Mouse (Mus musculus) liver, embryonic 13.5 days (tissue): ENCODE measurements around the gene Pxmp4. TPM values are rescaled to one million over a fixed set of nuclear protein-coding genes. Genes with fewer than 3 reads are reported as not detected.
A peak's percentile ranks its signal among the peaks of the same experiment; 100 is the strongest.

Experiments used
- ATAC-seq: fragments of 200-750 bp; cut with Nextera tagmentation; 2 replicates; pipeline ENCODE4 v1.8.0; 2017; ENCODE audit warnings: low read depth, mild to moderate bottlenecking, moderate number of reproducible peaks, moderate library complexity
- DNase-seq: peaks from one replicate; pipeline ENCODE4 v3.0.0; 2022
- H3K27ac ChIP-seq: fragments of 300-500 bp; sonication (generic); 2 replicates; pipeline ENCODE4 v1.5.1; 2015; ENCODE audit warnings: moderate library complexity, mild to moderate bottlenecking, inconsistent platforms
- H3K27me3 ChIP-seq: fragments of 300-500 bp; sonication (generic); 2 replicates; pipeline ENCODE4 v1.6.1; 2015; ENCODE audit warnings: mild to moderate bottlenecking, inconsistent platforms
- H3K36me3 ChIP-seq: fragments of 300-500 bp; sonication (generic); 2 replicates; pipeline ENCODE4 v1.6.1; 2015; ENCODE audit warnings: mild to moderate bottlenecking, inconsistent platforms
- H3K4me1 ChIP-seq: fragments of 300-500 bp; sonication (generic); replicated peaks from 2 replicates; pipeline ENCODE4 v1.6.1; 2015; ENCODE audit warnings: inconsistent platforms
- H3K4me2 ChIP-seq: fragments of 300-500 bp; sonication (generic); 2 replicates; pipeline ENCODE4 v1.6.1; 2015; ENCODE audit warnings: inconsistent platforms, mild to moderate bottlenecking, moderate library complexity
- H3K4me3 ChIP-seq: fragments of 300-500 bp; sonication (generic); replicated peaks from 2 replicates; pipeline ENCODE4 v1.5.1; 2015; ENCODE audit warnings: mild to moderate bottlenecking, inconsistent platforms
- H3K9ac ChIP-seq: fragments of 300-500 bp; sonication (generic); 2 replicates; pipeline ENCODE4 v1.6.1; 2015; ENCODE audit warnings: mild to moderate bottlenecking, inconsistent platforms
- H3K9me3 ChIP-seq: fragments of 300-500 bp; sonication (generic); replicated peaks from 2 replicates; pipeline ENCODE4 v1.6.1; 2016; ENCODE audit warnings: inconsistent platforms
- WGBS: fragments of 180-500 bp; shearing (Covaris S2); methylation state at CpG from one replicate; pipeline ENCODE4 v1.1.7; 2015; ENCODE audit not compliant: insufficient replicate concordance; 5-methylcytosine and 5-hydroxymethylcytosine counted together
- polyA plus RNA-seq: library from polyadenylated mRNA; unstranded; fragments of >200 nt; fragmentation: Nextera tagmentation; extraction: Ambion mirVana; gene quantifications from 2 replicates; pipeline ENCODE4 v1.2.1, GENCODE M21; 2015

The Pxmp4 gene
- polyA plus RNA-seq, 1 experiment from 2014 or later = 28.9 TPM

DNA sequence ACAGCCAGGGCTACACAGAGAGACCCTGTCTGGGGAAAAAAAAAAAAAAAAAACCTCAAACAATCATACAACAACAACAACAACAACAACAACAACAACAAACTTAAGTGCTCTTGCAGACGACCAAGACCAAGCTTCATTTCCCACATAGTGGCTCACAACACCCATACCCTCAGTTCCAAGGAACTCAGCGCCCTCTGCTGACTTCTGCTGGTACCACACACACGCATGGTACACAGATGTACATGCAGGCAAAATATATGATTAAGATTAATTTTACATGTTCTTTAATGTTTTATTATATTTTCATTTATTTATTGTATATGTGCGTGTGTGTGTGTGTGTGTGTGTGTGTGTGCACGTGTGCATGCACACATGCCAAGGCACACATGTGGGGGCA, 17.1 kb downstream of the Pxmp4 start:
- Histone ChIP-seq H3K27me3 (no peaks in the 10 kb centered on the region), H3K9ac (no peak overlapping the region), H3K4me3 (no peak overlapping the region), H3K4me2 (no peak overlapping the region), H3K27ac (no peak overlapping the region), H3K36me3 (peaks cover 17% of the 10 kb centered on the region), H3K9me3 (no peaks in the 10 kb centered on the region), H3K4me1 (peaks cover 27% of the 10 kb centered on the region)
- ATAC-seq = no peak
- DNase-seq = peak; percentile 45
- whole genome bisulfite sequencing = 60% methylated on average over 5 of the region's 5 CpGs

DNA sequence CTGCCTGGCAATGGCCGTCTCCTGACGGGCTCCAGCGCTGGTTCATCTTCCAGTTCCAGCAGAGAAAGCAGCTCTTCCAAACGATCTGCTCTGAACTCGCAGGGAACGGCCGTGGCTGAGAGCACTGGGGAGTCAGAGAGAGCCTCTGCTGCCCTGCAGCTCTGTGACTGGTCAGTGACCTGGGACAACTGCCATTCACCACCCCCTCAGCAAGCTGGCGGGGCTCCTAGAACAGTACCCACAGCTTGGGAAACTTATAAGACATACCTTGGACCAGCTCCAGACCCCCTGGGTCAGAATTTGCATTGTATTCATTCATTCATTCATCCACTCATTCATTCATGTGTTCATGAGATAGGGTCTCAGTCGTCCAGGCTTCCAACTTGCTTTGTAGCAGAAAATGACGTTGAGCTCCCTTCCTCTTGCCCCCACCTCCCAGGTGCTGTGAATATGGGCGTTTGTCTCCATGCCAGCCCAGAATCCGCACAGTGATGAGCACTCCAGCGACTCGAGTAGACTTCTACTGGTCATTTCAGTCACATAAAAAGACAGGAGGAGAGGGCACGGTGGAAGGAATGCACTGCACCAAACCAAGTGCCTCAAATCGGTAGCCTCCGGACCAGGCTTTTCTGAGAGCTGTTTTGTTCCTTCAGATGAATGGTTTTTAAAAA, 18.4 kb downstream of the Pxmp4 start:
- peaks cover 27% of the 10 kb centered on the region for H3K4me1 ChIP-seq
- H3K9me3 ChIP-seq = no peaks in the 10 kb centered on the region
- H3K36me3 ChIP-seq = peaks cover 17% of the 10 kb centered on the region
- WGBS = 70% methylated on average over 17 of the region's 17 CpGs
- no peak overlapping the region for H3K27ac ChIP-seq
- H3K4me3 ChIP-seq = no peak overlapping the region
- no peak overlapping the region for H3K4me2 ChIP-seq
- DNase-seq (no peak), ATAC-seq (no peak)
- H3K9ac ChIP-seq = no peak overlapping the region
- no peaks in the 10 kb centered on the region for H3K27me3 ChIP-seq

DNA sequence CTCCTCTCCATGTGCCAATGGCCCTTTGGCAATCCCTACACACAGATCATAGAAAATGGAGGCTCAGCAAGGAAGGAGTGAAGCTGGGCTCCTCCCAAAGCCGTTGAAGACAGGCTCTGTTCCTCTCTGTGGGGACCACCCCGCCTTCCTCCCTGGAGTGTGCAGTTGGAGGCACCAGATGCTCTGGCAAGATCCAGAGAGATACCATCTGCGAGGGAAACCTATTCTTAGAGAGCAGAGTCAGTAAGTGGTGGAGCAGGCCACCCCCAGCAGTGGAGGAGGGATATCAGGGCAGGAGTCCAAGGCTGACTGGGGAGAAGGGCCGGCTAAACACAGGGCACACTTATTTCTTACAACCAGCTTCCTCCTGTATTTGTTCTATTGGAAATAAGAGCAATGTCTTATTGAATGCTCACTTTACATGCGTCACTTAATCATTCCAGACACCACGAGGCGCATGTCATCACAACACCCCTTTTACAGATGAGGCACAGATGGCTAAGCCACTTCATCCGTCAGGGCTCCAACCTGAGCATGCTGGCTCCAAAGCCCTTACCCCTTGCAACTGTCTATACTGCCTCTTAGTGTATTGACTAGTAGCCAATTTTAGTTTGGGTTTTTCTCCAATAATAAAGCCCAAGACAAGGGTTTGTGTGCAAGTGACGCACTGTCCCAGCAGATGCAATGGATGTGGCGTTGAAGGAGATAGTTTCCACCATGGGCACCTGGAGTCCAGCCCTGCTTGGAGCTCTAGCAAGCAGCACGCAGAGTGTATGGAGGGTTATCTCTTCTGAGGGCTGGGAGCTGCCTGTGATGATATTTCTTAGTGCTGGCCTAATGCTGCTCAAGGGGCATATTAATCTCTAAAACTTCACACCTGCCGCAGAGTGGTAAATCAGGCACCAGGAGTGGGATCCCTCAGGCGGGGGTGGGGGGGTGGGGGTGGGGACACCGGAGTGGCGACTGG, 19.3 kb downstream of the Pxmp4 start:
- no peak overlapping the region for H3K9ac ChIP-seq
- H3K9me3 ChIP-seq = no peaks in the 10 kb centered on the region
- no peak overlapping the region for H3K4me3 ChIP-seq
- H3K4me2 ChIP-seq = no peak overlapping the region
- ATAC-seq (peak; percentile 65), DNase-seq (no peak)
- WGBS = 44% methylated on average over 15 of the region's 15 CpGs
- H3K4me1 ChIP-seq = peaks cover 27% of the 10 kb centered on the region
- no peaks in the 10 kb centered on the region for H3K27me3 ChIP-seq
- peaks cover 17% of the 10 kb centered on the region for H3K36me3 ChIP-seq
- 0 out of 2 replicates have a peak overlapping the region, but pooled peaks have one; percentile 10 for H3K27ac ChIP-seq

DNA sequence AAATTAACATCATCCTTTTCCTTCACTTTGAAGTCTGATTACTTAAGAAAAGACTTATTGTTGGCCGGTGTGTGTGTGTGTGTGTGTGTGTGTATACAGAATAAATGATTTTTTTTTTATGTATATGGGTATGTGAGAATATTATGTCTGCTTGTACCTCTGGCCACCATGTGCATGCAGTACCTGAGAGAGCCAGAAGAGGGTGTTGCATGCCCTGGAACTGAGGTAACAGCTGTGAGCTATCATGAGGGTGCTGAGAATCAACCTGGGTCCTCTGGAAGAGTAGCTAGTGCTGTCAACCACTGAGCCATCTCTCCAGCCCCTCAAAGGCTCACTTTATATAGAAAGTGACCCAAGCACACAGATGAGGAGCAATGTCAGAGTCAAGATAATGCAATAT, 22.1 kb downstream of the Pxmp4 start:
- H3K4me2 ChIP-seq = no peak overlapping the region
- DNase-seq (no peak), ATAC-seq (no peak)
- H3K27ac ChIP-seq = no peak overlapping the region
- H3K9me3 ChIP-seq = no peaks in the 10 kb centered on the region
- peaks cover 2% of the 10 kb centered on the region for H3K36me3 ChIP-seq
- no peak overlapping the region for H3K4me3 ChIP-seq
- WGBS = 66% methylated on average over 1 of the region's 1 CpGs
- H3K27me3 ChIP-seq = no peaks in the 10 kb centered on the region
- H3K4me1 ChIP-seq = peaks cover 27% of the 10 kb centered on the region
- H3K9ac ChIP-seq = no peak overlapping the region

DNA sequence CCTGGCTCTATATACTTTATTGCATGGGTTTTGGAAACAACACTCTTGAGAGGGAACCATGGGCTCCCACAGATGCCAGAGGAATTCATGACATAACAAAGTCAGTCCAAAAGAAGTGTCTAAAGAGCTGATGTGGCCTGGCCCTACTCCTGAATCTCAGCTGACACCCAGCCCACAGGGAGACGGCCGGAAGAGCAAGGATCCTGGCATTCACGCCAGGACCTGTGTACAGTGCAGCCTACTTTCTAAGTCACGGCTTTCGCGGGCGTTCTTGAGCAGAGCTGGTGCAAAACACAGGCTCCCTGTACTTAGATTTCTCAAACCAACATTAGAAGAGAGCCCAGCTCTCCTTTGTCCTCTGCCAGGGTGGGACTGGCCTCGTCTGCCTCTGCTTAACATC, 22.9 kb downstream of the Pxmp4 start:
- no peak for DNase-seq
- Histone ChIP-seq H3K27me3 (no peaks in the 10 kb centered on the region), H3K4me2 (no peak overlapping the region), H3K36me3 (no peaks in the 10 kb centered on the region), H3K4me1 (peaks cover 27% of the 10 kb centered on the region), H3K9me3 (no peaks in the 10 kb centered on the region), H3K9ac (no peak overlapping the region), H3K27ac (no peak overlapping the region), H3K4me3 (no peak overlapping the region)
- ATAC-seq = no peak
- WGBS = 81% methylated on average over 8 of the region's 8 CpGs

DNA sequence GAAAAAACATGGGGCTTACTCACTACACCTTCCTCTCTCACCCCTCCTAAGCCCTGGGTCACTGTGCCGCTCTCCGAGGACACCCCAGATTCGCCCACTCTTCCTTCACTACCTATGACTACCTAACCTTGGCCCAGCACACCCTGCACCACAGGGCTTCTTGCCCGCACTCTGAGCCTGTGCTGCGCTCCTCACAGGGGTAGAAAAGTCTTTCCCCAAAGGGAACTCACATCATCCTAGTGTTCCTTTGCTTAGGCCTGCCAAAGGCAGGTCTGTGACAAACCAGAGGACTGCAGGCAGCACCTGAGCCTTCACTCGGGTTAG, 25.8 kb downstream of the Pxmp4 start:
- Histone ChIP-seq H3K4me3 (no peak overlapping the region), H3K27ac (no peak overlapping the region), H3K9ac (no peak overlapping the region), H3K4me2 (no peak overlapping the region), H3K4me1 (peaks cover 3% of the 10 kb centered on the region), H3K9me3 (no peaks in the 10 kb centered on the region), H3K36me3 (no peaks in the 10 kb centered on the region), H3K27me3 (no peaks in the 10 kb centered on the region)
- ATAC-seq (no peak), DNase-seq (no peak)
- WGBS = 79% methylated on average over 6 of the region's 6 CpGs

DNA sequence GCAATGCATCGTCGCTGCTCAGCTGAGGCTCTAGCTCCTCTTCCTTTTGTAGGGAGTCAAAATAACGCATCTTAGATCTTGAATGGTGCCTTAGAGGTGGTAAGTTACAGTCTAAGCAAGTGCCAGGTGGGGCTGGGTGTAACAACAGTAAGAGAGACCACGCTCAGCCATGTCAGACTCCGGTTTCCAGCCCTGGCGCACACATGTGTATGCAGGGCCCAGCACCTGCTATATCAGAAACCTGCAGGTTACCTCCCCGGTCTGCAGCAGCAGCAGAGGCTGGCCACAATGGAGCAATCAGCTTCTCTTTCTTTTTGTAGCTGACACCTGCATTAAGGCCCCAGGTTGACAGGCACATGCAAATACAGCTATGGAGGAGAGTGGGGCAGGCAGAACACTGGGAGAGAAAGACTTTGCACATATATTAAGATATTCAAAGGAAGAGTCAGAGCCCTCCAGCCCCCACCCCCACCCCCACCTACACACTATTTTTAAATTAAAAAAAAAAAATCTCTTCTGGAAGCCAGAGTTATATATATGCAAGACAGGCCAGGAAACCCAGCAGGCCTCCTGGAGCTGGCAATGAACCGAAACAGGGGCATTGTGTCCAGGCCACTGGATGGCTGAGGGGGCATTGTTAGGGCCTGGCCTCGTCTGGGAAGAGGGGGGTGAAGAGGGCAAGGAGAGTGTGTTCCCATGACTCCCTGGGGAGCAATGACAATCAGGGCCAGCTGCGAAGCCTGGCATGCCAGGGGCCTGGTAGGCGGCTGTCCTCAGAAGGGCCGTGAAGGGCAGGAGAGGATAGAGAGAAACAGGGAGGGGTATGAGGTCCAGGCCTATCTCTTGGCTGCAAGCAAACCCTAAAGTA, 26.4 kb downstream of the Pxmp4 start:
- no peaks in the 10 kb centered on the region; the same call in 1 of the 2 replicates for H3K4me1 ChIP-seq
- ATAC-seq (no peak), DNase-seq (no peak)
- WGBS = 67% methylated on average over 12 of the region's 12 CpGs
- H3K9me3 ChIP-seq = no peaks in the 10 kb centered on the region
- H3K9ac ChIP-seq = no peak overlapping the region
- H3K27me3 ChIP-seq = no peaks in the 10 kb centered on the region
- no peaks in the 10 kb centered on the region for H3K36me3 ChIP-seq
- no peak overlapping the region for H3K27ac ChIP-seq
- H3K4me3 ChIP-seq = no peak overlapping the region
- H3K4me2 ChIP-seq = no peak overlapping the region

DNA sequence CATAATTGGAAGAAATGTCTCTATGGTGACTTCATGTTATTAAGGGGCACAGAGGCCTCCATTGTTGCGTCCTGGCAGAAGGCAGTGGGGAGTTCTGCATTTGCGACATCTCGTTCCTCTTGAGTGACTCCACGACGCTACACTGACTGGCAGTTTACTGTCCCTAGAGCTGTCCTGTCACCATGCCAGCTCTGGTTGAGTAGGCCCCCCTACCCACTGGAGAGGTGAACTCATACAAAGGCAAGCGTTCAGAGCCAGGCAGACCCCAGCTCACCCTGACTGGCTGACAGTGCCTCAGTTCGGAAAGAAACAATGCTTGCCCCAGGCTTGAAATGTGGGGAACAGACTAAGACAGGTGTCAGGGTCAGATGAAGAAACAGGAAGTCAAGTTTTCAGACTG, 29.2 kb downstream of the Pxmp4 start:
- Histone ChIP-seq H3K9me3 (no peaks in the 10 kb centered on the region), H3K4me1 (peaks cover 15% of the 10 kb centered on the region), H3K27ac (no peak overlapping the region), H3K4me2 (no peak overlapping the region), H3K9ac (no peak overlapping the region), H3K27me3 (no peaks in the 10 kb centered on the region), H3K36me3 (no peaks in the 10 kb centered on the region), H3K4me3 (no peak overlapping the region)
- WGBS = 53% methylated on average over 7 of the region's 7 CpGs
- no peak for DNase-seq
- no peak for ATAC-seq

DNA sequence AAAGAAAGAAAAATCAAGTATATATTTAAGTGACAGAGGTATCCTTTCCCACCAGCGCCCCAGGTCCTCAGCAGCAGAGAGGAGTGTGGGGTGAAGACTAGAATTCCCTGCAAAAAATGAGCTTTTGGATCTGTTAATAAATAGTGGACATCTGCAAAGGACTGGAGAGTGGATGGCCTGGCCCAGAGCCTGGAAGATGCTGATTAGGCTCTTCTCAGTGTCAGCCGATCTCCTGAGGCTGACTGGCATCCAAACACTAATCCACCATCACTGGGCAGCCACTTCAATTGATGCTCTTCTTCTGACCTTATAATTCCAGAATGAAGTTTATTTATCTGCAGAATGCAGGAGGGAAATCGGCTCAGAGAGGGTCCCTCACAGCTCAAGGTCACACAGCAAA, 30.5 kb downstream of the Pxmp4 start:
- DNase-seq = no peak
- no peak for ATAC-seq
- no peak overlapping the region for H3K27ac ChIP-seq
- H3K9me3 ChIP-seq = no peaks in the 10 kb centered on the region
- H3K4me2 ChIP-seq = no peak overlapping the region
- H3K9ac ChIP-seq = no peak overlapping the region
- peaks cover 24% of the 10 kb centered on the region for H3K4me1 ChIP-seq
- no peaks in the 10 kb centered on the region for H3K36me3 ChIP-seq
- no peak overlapping the region for H3K4me3 ChIP-seq
- 77% methylated on average over 3 of the region's 3 CpGs for WGBS
- no peaks in the 10 kb centered on the region for H3K27me3 ChIP-seq

DNA sequence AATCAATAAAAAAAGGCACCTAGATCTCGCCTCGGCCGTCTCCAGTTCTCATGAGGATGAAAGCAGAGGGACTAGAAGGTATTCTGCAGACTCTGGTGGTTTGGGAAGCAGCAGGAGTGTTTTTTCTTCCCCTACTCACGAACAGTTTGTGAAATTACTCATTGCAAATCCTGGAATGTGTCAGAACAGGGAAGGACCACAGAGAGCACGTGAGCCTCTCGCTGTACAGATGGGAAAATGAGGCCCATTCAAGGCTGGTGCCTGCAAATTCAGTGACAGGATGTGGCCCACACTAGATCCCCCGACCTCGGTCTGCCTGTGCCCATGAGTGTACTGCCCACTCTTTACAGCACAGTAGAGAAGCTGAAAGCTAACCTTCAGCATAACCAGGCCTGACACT, 31.5 kb downstream of the Pxmp4 start:
- DNase-seq (no peak), ATAC-seq (no peak)
- 64% methylated on average over 8 of the region's 8 CpGs for WGBS
- H3K9ac ChIP-seq = no peak overlapping the region
- peaks cover 34% of the 10 kb centered on the region for H3K4me1 ChIP-seq
- H3K27me3 ChIP-seq = no peaks in the 10 kb centered on the region
- no peak overlapping the region for H3K4me2 ChIP-seq
- H3K36me3 ChIP-seq = no peaks in the 10 kb centered on the region
- no peaks in the 10 kb centered on the region for H3K9me3 ChIP-seq
- no peak overlapping the region for H3K4me3 ChIP-seq
- H3K27ac ChIP-seq = no peak overlapping the region

DNA sequence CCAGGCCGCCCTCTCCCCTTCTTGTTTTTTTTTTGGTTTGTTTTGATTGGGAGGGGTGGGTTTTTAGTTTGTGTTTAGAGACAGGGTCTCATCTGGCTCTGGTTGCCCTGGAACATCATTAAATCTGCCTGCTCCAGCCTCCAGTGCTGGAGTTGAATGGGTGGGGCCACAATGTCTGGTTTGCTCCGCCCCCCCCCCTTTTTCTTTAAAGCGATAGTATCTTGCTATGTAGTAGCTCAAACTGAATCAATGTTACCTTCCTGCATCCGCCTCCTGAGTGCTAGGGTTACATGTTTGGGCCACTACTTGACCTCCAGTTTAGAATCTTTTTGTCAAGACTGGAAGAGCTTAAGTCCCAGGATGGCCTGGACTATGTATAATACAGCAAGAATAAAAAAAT, 32.2 kb downstream of the Pxmp4 start:
- Histone ChIP-seq H3K36me3 (no peaks in the 10 kb centered on the region), H3K27me3 (no peaks in the 10 kb centered on the region), H3K4me2 (0 out of 2 replicates have a peak overlapping the region, but pooled peaks have one; percentile 91), H3K9me3 (no peaks in the 10 kb centered on the region), H3K27ac (no peak overlapping the region), H3K4me3 (no peak overlapping the region), H3K4me1 (peaks cover 42% of the 10 kb centered on the region), H3K9ac (0 out of 2 replicates have a peak overlapping the region, but pooled peaks have one; percentile 62)
- DNase-seq (no peak), ATAC-seq (no peak)
- WGBS = 53% methylated on average over 4 of the region's 4 CpGs
